Mouse (Mus musculus) cerebellum, adult 2 months (tissue): ENCODE measurements around the gene Gm49425. TPM values are rescaled to one million over a fixed set of nuclear protein-coding genes. Genes with fewer than 3 reads are reported as not detected.
"Not testable (repeated sequence)": the region's sequence is repeated elsewhere in the genome, so short reads cannot be mapped to it uniquely, and the experiment has no call there.

Source experiments
- DNase-seq, 2 experiments: peaks; one replicate each; pipeline ENCODE4 v3.0.0; 2021
- H3K27ac ChIP-seq: fragments of 200-500 bp; 2 replicates; pipeline ENCODE4 v1.5.1; 2012; ENCODE audit warnings: low read length, control low read depth, inconsistent platforms; ENCODE audit not compliant: insufficient read depth
- H3K27me3 ChIP-seq: fragments of 200-500 bp; 2 replicates; pipeline ENCODE4 v1.6.1; 2012; ENCODE audit warnings: inconsistent platforms, mild to moderate bottlenecking, low read length, moderate library complexity; ENCODE audit not compliant: control insufficient read depth, insufficient read depth
- H3K4me1 ChIP-seq: fragments of 200-500 bp; 2 replicates; pipeline ENCODE4 v1.6.1; 2011; ENCODE audit warnings: low read length; ENCODE audit not compliant: control insufficient read depth, insufficient read depth
- H3K4me3 ChIP-seq: fragments of 200-500 bp; replicated peaks from 2 replicates; pipeline ENCODE3; 2011; ENCODE audit warnings: mild to moderate bottlenecking, low read depth, low read length, control low read depth; ENCODE audit not compliant: insufficient read depth
- CTCF ChIP-seq: fragments of 200-500 bp; IDR thresholded peaks from 2 replicates; pipeline ENCODE4 v1.5.1; 2011; ENCODE audit warnings: low read depth, mild to moderate bottlenecking, control low read depth, low read length, moderate library complexity, borderline replicate concordance; ENCODE audit not compliant: insufficient read depth
- POLR2A ChIP-seq: fragments of 200-500 bp; IDR thresholded peaks from 2 replicates; pipeline ENCODE4 v1.6.1; 2011; ENCODE audit warnings: low read length, control low read depth, borderline replicate concordance; ENCODE audit not compliant: insufficient read depth
- WGBS: fragments of 180-500 bp; shearing (Covaris S2); methylation state at CpG from one replicate; pipeline ENCODE4 v1.1.7; 2018; 5-methylcytosine and 5-hydroxymethylcytosine counted together
- polyA plus RNA-seq: library from polyadenylated mRNA; depleted of rRNA; stranded (reverse); fragments of >200 nt; gene quantifications from 2 replicates; pipeline ENCODE4 v1.2.3, GENCODE M21; 2012; rRNA removed

Gene Gm49425
- polyA plus RNA-seq = not detected in 2 replicates

- not testable (repeated sequence) for H3K27ac ChIP-seq, H3K4me1 ChIP-seq, H3K4me3 ChIP-seq, H3K27me3 ChIP-seq, DNase-seq
- WGBS = 84% methylated on average over 2 of the region's 2 CpGs
Observed at GRCm38 (mm10) chr15:101517161-101517560, at the start of gene Gm49425. TSS of gene Gm49425 (minus strand) at chr15:101517261.

- Histone ChIP-seq H3K4me1 (no peaks in the 10 kb centered on the region), H3K27me3 (no peaks in the 10 kb centered on the region), H3K4me3 (no peak within 1 kb of the TSS), H3K27ac (no peak within 1 kb of the TSS)
- TF ChIP-seq POLR2A (no peak), CTCF (no peak)
- WGBS = 61% methylated on average over 5 of the region's 5 CpGs
- no peak for DNase-seq
Observed at GRCm38 (mm10) chr15:101562850-101563249, 45.8 kb upstream of the Gm49425 start, which contains the start of gene Krt90. TSS of gene Krt90 (minus strand) at chr15:101562950.

- Histone ChIP-seq H3K27me3 (no peaks in the 10 kb centered on the region), H3K4me3 (no peak overlapping the region), H3K4me1 (no peaks in the 10 kb centered on the region), H3K27ac (no peak overlapping the region)
- no peak for DNase-seq
- no peak for TF ChIP-seq CTCF
- no peak for TF ChIP-seq POLR2A
- 10% methylated on average over 7 of the region's 7 CpGs for whole genome bisulfite sequencing
Observed at GRCm38 (mm10) chr15:101558034-101558646, 41.1 kb upstream of the Gm49425 start.

- Histone ChIP-seq H3K4me1 (no peaks in the 10 kb centered on the region), H3K27ac (no peak overlapping the region), H3K27me3 (no peaks in the 10 kb centered on the region), H3K4me3 (no peak overlapping the region)
- TF ChIP-seq POLR2A (no peak), CTCF (no peak)
- 7% methylated on average over 11 of the region's 11 CpGs for WGBS
- no peak for DNase-seq
Observed at GRCm38 (mm10) chr15:101553169-101553568, 36.1 kb upstream of the Gm49425 start.

GRCm38 (mm10) chr15:101552188-101552587 is 35.1 kb upstream of the Gm49425 start:
- Histone ChIP-seq H3K4me3 (no peak overlapping the region), H3K4me1 (no peaks in the 10 kb centered on the region), H3K27me3 (no peaks in the 10 kb centered on the region), H3K27ac (no peak overlapping the region)
- WGBS = 68% methylated on average over 8 of the region's 8 CpGs
- TF ChIP-seq POLR2A (no peak), CTCF (no peak)
- DNase-seq = no peak

GRCm38 (mm10) chr15:101550567-101550966 is 33.5 kb upstream of the Gm49425 start, which contains the start of gene Krt82:
TSS of gene Krt82 (minus strand) at chr15:101550667.
- no peak within 1 kb of the TSS for H3K27ac ChIP-seq
- H3K27me3 ChIP-seq = no peaks in the 10 kb centered on the region
- H3K4me1 ChIP-seq = no peaks in the 10 kb centered on the region
- DNase-seq = no peak
- TF ChIP-seq CTCF (no peak), POLR2A (no peak)
- 76% methylated on average over 7 of the region's 7 CpGs for WGBS
- no peak within 1 kb of the TSS for H3K4me3 ChIP-seq

- no peak for DNase-seq
- H3K27me3 ChIP-seq = no peaks in the 10 kb centered on the region
- 59% methylated on average over 3 of the region's 3 CpGs for WGBS
Observed at GRCm38 (mm10) chr15:101544478-101544877, 27.4 kb upstream of the Gm49425 start.

GRCm38 (mm10) chr15:101542543-101542942 is 25.5 kb upstream of the Gm49425 start:
- WGBS = 40% methylated on average over 9 of the region's 9 CpGs
- Histone ChIP-seq H3K4me3 (no peak overlapping the region), H3K4me1 (no peaks in the 10 kb centered on the region), H3K27me3 (no peaks in the 10 kb centered on the region), H3K27ac (no peak overlapping the region)
- TF ChIP-seq POLR2A = no peak
- TF ChIP-seq CTCF = no peak
- DNase-seq = no peak

More at GRCm38 (mm10) chr15:101544478-101544877, 27.4 kb upstream of the Gm49425 start:
- TF ChIP-seq CTCF = no peak
- TF ChIP-seq POLR2A = no peak
- Histone ChIP-seq H3K27ac (no peak overlapping the region), H3K4me1 (no peaks in the 10 kb centered on the region), H3K4me3 (no peak overlapping the region)
